Mouse (Mus musculus): Measurements from ENCODE around the gene Btla. TPM values are rescaled to one million over a fixed set of nuclear protein-coding genes. Genes with fewer than 3 reads are reported as not detected.

The Btla gene
- total and polyA plus RNA-seq, 2 experiments from 2014 or later, result 0.16 to 0.21 TPM

GRCm38 (mm10) chr16:45257567-45257966 lies 33.5 kb downstream of the Btla start:
- no peak for DNase-seq (ENCODE audit: low spot score)
- Histone ChIP-seq H3K27ac (no peak overlapping the region), H3K27me3 (ENCODE audit: insufficient read depth, low read length) (no peaks in the 10 kb centered on the region), H3K36me3 (ENCODE audit: insufficient read depth, low read length) (no peaks in the 10 kb centered on the region), H3K9ac (replicated peaks; ENCODE audit: low read length) (no peak overlapping the region), H3K4me1 (ENCODE audit: insufficient read depth, low read length) (no peaks in the 10 kb centered on the region), H3K4me2 (ENCODE audit: low read depth, low read length) (no peak overlapping the region), H3K4me3 (ENCODE audit: low read length) (no peak overlapping the region), H3K9me3 (ENCODE audit: low read length) (no peaks in the 10 kb centered on the region)
- no peak for ATAC-seq
- TF ChIP-seq CTCF (IDR thresholded peaks at IDR 0.05; ENCODE audit: low read depth), result no peak
- WGBS, result 88% methylated on average over 1 of the region's 1 CpGs

- no peaks in the 10 kb centered on the region for H3K4me1 ChIP-seq (ENCODE audit: insufficient read depth, low read length)
- H3K4me3 ChIP-seq (ENCODE audit: low read length), result no peak overlapping the region
- DNase-seq (ENCODE audit: low spot score) (no peak), ATAC-seq (no peak)
- H3K9me3 ChIP-seq (ENCODE audit: low read length), result no peaks in the 10 kb centered on the region
- H3K27ac ChIP-seq, result no peak overlapping the region
- H3K4me2 ChIP-seq (ENCODE audit: low read depth, low read length), result no peak overlapping the region
- H3K27me3 ChIP-seq (ENCODE audit: insufficient read depth, low read length), result no peaks in the 10 kb centered on the region
- no peak overlapping the region for H3K9ac ChIP-seq (replicated peaks; ENCODE audit: low read length)
- TF ChIP-seq CTCF (IDR thresholded peaks at IDR 0.05; ENCODE audit: low read depth), result no peak
- 93% methylated on average over 2 of the region's 2 CpGs for WGBS
- H3K36me3 ChIP-seq (ENCODE audit: insufficient read depth, low read length), result no peaks in the 10 kb centered on the region
These were observed 35.5 kb downstream of the Btla start for GRCm38 (mm10) chr16:45259663-45260062.

GRCm38 (mm10) chr16:45261321-45261720 lies 37.2 kb downstream of the Btla start:
- WGBS, result 73% methylated on average over 2 of the region's 2 CpGs
- Histone ChIP-seq H3K36me3 (ENCODE audit: insufficient read depth, low read length) (no peaks in the 10 kb centered on the region), H3K9ac (replicated peaks; ENCODE audit: low read length) (no peak overlapping the region), H3K4me1 (ENCODE audit: insufficient read depth, low read length) (no peaks in the 10 kb centered on the region), H3K27ac (no peak overlapping the region), H3K4me2 (ENCODE audit: low read depth, low read length) (no peak overlapping the region), H3K27me3 (ENCODE audit: insufficient read depth, low read length) (no peaks in the 10 kb centered on the region), H3K4me3 (ENCODE audit: low read length) (no peak overlapping the region), H3K9me3 (ENCODE audit: low read length) (no peaks in the 10 kb centered on the region)
- no peak for TF ChIP-seq CTCF (IDR thresholded peaks at IDR 0.05; ENCODE audit: low read depth)
- no peak for DNase-seq (ENCODE audit: low spot score)
- ATAC-seq, result no peak

- H3K4me3 ChIP-seq (ENCODE audit: low read length), result no peak overlapping the region
- DNase-seq (ENCODE audit: low spot score) (no peak), ATAC-seq (no peak)
- no peak overlapping the region for H3K27ac ChIP-seq
- no peak overlapping the region for H3K9ac ChIP-seq (replicated peaks; ENCODE audit: low read length)
- H3K4me2 ChIP-seq (ENCODE audit: low read depth, low read length), result no peak overlapping the region
- no peaks in the 10 kb centered on the region for H3K36me3 ChIP-seq (ENCODE audit: insufficient read depth, low read length)
- H3K9me3 ChIP-seq (ENCODE audit: low read length), result no peaks in the 10 kb centered on the region
- H3K27me3 ChIP-seq (ENCODE audit: insufficient read depth, low read length), result no peaks in the 10 kb centered on the region
- no peak for TF ChIP-seq CTCF (IDR thresholded peaks at IDR 0.05; ENCODE audit: low read depth)
- H3K4me1 ChIP-seq (ENCODE audit: insufficient read depth, low read length), result no peaks in the 10 kb centered on the region
These were observed 37.9 kb downstream of the Btla start for GRCm38 (mm10) chr16:45262051-45262450.

GRCm38 (mm10) chr16:45269886-45270285 lies 45.8 kb downstream of the Btla start:
- no peaks in the 10 kb centered on the region for H3K27me3 ChIP-seq (ENCODE audit: insufficient read depth, low read length)
- no peak overlapping the region for H3K4me3 ChIP-seq (ENCODE audit: low read length)
- TF ChIP-seq CTCF (IDR thresholded peaks at IDR 0.05; ENCODE audit: low read depth), result no peak
- no peak overlapping the region for H3K27ac ChIP-seq
- ATAC-seq (no peak), DNase-seq (ENCODE audit: low spot score) (no peak)
- 72% methylated on average over 2 of the region's 2 CpGs for WGBS
- H3K9me3 ChIP-seq (ENCODE audit: low read length), result no peaks in the 10 kb centered on the region
- no peak overlapping the region for H3K9ac ChIP-seq (replicated peaks; ENCODE audit: low read length)
- H3K4me1 ChIP-seq (ENCODE audit: insufficient read depth, low read length), result no peaks in the 10 kb centered on the region
- H3K36me3 ChIP-seq (ENCODE audit: insufficient read depth, low read length), result no peaks in the 10 kb centered on the region
- H3K4me2 ChIP-seq (ENCODE audit: low read depth, low read length), result no peak overlapping the region

GRCm38 (mm10) chr16:45283093-45283492 lies 59.0 kb downstream of the Btla start:
- no peaks in the 10 kb centered on the region for H3K27me3 ChIP-seq (ENCODE audit: insufficient read depth, low read length)
- no peaks in the 10 kb centered on the region for H3K4me1 ChIP-seq (ENCODE audit: insufficient read depth, low read length)
- no peak overlapping the region for H3K27ac ChIP-seq
- no peak overlapping the region for H3K4me3 ChIP-seq (ENCODE audit: low read length)
- peak; percentile 30 for TF ChIP-seq CTCF (IDR thresholded peaks at IDR 0.05; ENCODE audit: low read depth)
- DNase-seq (ENCODE audit: low spot score), result no peak
- no peak overlapping the region for H3K9ac ChIP-seq (replicated peaks; ENCODE audit: low read length)
- H3K36me3 ChIP-seq (ENCODE audit: insufficient read depth, low read length), result no peaks in the 10 kb centered on the region
- no peaks in the 10 kb centered on the region for H3K9me3 ChIP-seq (ENCODE audit: low read length)
- H3K4me2 ChIP-seq (ENCODE audit: low read depth, low read length), result no peak overlapping the region
- ATAC-seq, result no peak
- 80% methylated on average over 1 of the region's 1 CpGs for WGBS

GRCm38 (mm10) chr16:45297806-45298205 lies 73.7 kb downstream of the Btla start:
- ATAC-seq, result no peak
- no peaks in the 10 kb centered on the region for H3K4me1 ChIP-seq (ENCODE audit: insufficient read depth, low read length)
- no peak overlapping the region for H3K27ac ChIP-seq
- H3K9me3 ChIP-seq (ENCODE audit: low read length), result no peaks in the 10 kb centered on the region
- 76% methylated on average over 3 of the region's 3 CpGs for WGBS
- TF ChIP-seq CTCF (IDR thresholded peaks at IDR 0.05; ENCODE audit: low read depth), result no peak
- no peak overlapping the region for H3K4me3 ChIP-seq (ENCODE audit: low read length)
- H3K27me3 ChIP-seq (ENCODE audit: insufficient read depth, low read length), result no peaks in the 10 kb centered on the region
- H3K36me3 ChIP-seq (ENCODE audit: insufficient read depth, low read length), result no peaks in the 10 kb centered on the region
- no peak overlapping the region for H3K4me2 ChIP-seq (ENCODE audit: low read depth, low read length)
- DNase-seq (ENCODE audit: low spot score), result no peak
- no peak overlapping the region for H3K9ac ChIP-seq (replicated peaks; ENCODE audit: low read length)

Other genes starting within 250 kb of the Btla start
- 6.2 and 14.5 TPM in 2 replicates for gene Ccdc80, start 130.9 kb upstream of the Btla start, total RNA-seq (2014; rRNA removed)
- 13.6 and 14.9 TPM in 2 replicates for gene Ccdc80, start 130.9 kb upstream of the Btla start, polyA plus RNA-seq (2015; fragmentation: Nextera tagmentation; extraction: Ambion mirVana)
- 30.2 and 43.7 TPM in 2 replicates for gene Slc35a5, start 65.6 kb upstream of the Btla start, total RNA-seq (2014; rRNA removed)
- gene Slc35a5, start 65.6 kb upstream of the Btla start, polyA plus RNA-seq (2015; fragmentation: Nextera tagmentation; extraction: Ambion mirVana), result 26.1 and 36.1 TPM in 2 replicates
- 11.2 and 11.7 TPM in 2 replicates for gene Atg3, start 65.5 kb upstream of the Btla start, total RNA-seq (2014; rRNA removed)
- gene Atg3, start 65.5 kb upstream of the Btla start, polyA plus RNA-seq (2015; fragmentation: Nextera tagmentation; extraction: Ambion mirVana), result 52.1 and 53.0 TPM in 2 replicates
- gene Cd200, start 184.7 kb downstream of the Btla start, total RNA-seq (2014; rRNA removed), result 210 and 300 TPM in 2 replicates
- 354 and 385 TPM in 2 replicates for gene Cd200, start 184.7 kb downstream of the Btla start, polyA plus RNA-seq (2015; fragmentation: Nextera tagmentation; extraction: Ambion mirVana)